Mouse (Mus musculus) limb, embryonic 10.5 days (tissue): ENCODE measurements around the gene Gm37240. TPM values are rescaled to one million over a fixed set of nuclear protein-coding genes. Genes with fewer than 3 reads are reported as not detected.
A peak's percentile ranks its signal among the peaks of the same experiment; 100 is the strongest.

Experiments used
- DNase-seq: peaks from one replicate; pipeline ENCODE4 v3.0.0-alpha.2; 2017; ENCODE audit warnings: low spot score
- H3K27ac ChIP-seq: fragments of 300-500 bp; sonication (generic); 2 replicates; pipeline ENCODE4 v1.5.1; 2016; ENCODE audit warnings: mild to moderate bottlenecking
- H3K27me3 ChIP-seq: fragments of 300-500 bp; sonication (generic); 2 replicates; pipeline ENCODE4 v1.6.1; 2016; ENCODE audit warnings: low read depth, mild to moderate bottlenecking; ENCODE audit not compliant: poor library complexity, severe bottlenecking
- H3K36me3 ChIP-seq: fragments of 300-500 bp; sonication (generic); 2 replicates; pipeline ENCODE4 v1.6.1; 2016; ENCODE audit warnings: mild to moderate bottlenecking, moderate library complexity
- H3K4me1 ChIP-seq: fragments of 300-500 bp; sonication (generic); 2 replicates; pipeline ENCODE4 v1.6.1; 2016
- H3K4me3 ChIP-seq: fragments of 300-500 bp; sonication (generic); 2 replicates; pipeline ENCODE4 v1.5.1; 2016; ENCODE audit warnings: mild to moderate bottlenecking, moderate library complexity
- H3K9me3 ChIP-seq: fragments of 300-500 bp; sonication (generic); replicated peaks from 2 replicates; pipeline ENCODE4 v1.6.1; 2016; ENCODE audit warnings: mild to moderate bottlenecking
- WGBS: fragments of 180-500 bp; shearing (Covaris S2); methylation state at CpG from one replicate; pipeline ENCODE4 v1.1.7; 2016; 5-methylcytosine and 5-hydroxymethylcytosine counted together
- polyA plus RNA-seq: library from polyadenylated mRNA; unstranded; fragments of >200 nt; fragmentation: Nextera tagmentation; extraction: Ambion mirVana; gene quantifications from 2 replicates; pipeline ENCODE4 v1.2.1, GENCODE M21; 2016

Gene Gm37240
- polyA plus RNA-seq, 1 experiment from 2014 or later, result 3.1 TPM

- H3K27me3 ChIP-seq, result peaks cover 24% of the 10 kb centered on the region
- peak overlapping the region; percentile 38 for H3K4me3 ChIP-seq
- no peaks in the 10 kb centered on the region for H3K9me3 ChIP-seq
- H3K4me1 ChIP-seq, result peaks cover 53% of the 10 kb centered on the region
- DNase-seq, result peak; percentile 40
- H3K27ac ChIP-seq, result no peak overlapping the region; the same call in 1 of the 2 replicates
- H3K36me3 ChIP-seq, result no peaks in the 10 kb centered on the region
- WGBS, result 12% methylated on average over 6 of the region's 6 CpGs
Observed at GRCm38 (mm10) chr3:84732516-84732915, 1154.8 kb downstream of the Gm37240 start.

GRCm38 (mm10) chr3:84732016-84732502 is 1155.3 kb downstream of the Gm37240 start:
- peak; percentile 41 for DNase-seq
- Histone ChIP-seq H3K4me3 (peak overlapping the region; percentile 38), H3K4me1 (peaks cover 53% of the 10 kb centered on the region), H3K27me3 (peaks cover 24% of the 10 kb centered on the region), H3K9me3 (no peaks in the 10 kb centered on the region), H3K27ac (peak overlapping the region; percentile 5; the same call in 1 of the 2 replicates), H3K36me3 (no peaks in the 10 kb centered on the region)
- WGBS, result 5% methylated on average over 20 of the region's 20 CpGs

- H3K4me1 ChIP-seq, result peaks cover 48% of the 10 kb centered on the region
- peak overlapping the region; percentile 5; the same call in 1 of the 2 replicates for H3K27ac ChIP-seq
- peaks cover 24% of the 10 kb centered on the region for H3K27me3 ChIP-seq
- WGBS, result 23% methylated on average over 9 of the region's 9 CpGs
- DNase-seq, result peak; percentile 40
- H3K4me3 ChIP-seq, result peak overlapping the region; percentile 38
- H3K9me3 ChIP-seq, result no peaks in the 10 kb centered on the region
- H3K36me3 ChIP-seq, result no peaks in the 10 kb centered on the region
Observed at GRCm38 (mm10) chr3:84731403-84732015, 1155.8 kb downstream of the Gm37240 start.

- WGBS, result 40% methylated on average over 5 of the region's 5 CpGs
- DNase-seq, result no peak
- H3K9me3 ChIP-seq, result no peaks in the 10 kb centered on the region
- H3K4me1 ChIP-seq, result peaks cover 47% of the 10 kb centered on the region
- H3K36me3 ChIP-seq, result no peaks in the 10 kb centered on the region
- H3K27ac ChIP-seq, result no peak overlapping the region
- H3K4me3 ChIP-seq, result no peak overlapping the region
- peaks cover 24% of the 10 kb centered on the region for H3K27me3 ChIP-seq
Observed at GRCm38 (mm10) chr3:84731003-84731402, 1156.3 kb downstream of the Gm37240 start.

- H3K4me1 ChIP-seq, result peaks cover 37% of the 10 kb centered on the region
- H3K27ac ChIP-seq, result no peak overlapping the region
- H3K36me3 ChIP-seq, result no peaks in the 10 kb centered on the region
- H3K9me3 ChIP-seq, result no peaks in the 10 kb centered on the region
- DNase-seq, result no peak
- no peak overlapping the region for H3K4me3 ChIP-seq
- WGBS, result 82% methylated on average over 6 of the region's 6 CpGs
- H3K27me3 ChIP-seq, result peaks cover 24% of the 10 kb centered on the region
Observed at GRCm38 (mm10) chr3:84729806-84730205, 1157.5 kb downstream of the Gm37240 start.

- H3K4me1 ChIP-seq, result no peaks in the 10 kb centered on the region
- no peaks in the 10 kb centered on the region for H3K9me3 ChIP-seq
- H3K4me3 ChIP-seq, result no peak overlapping the region
- DNase-seq, result no peak
- no peaks in the 10 kb centered on the region for H3K27me3 ChIP-seq
- 80% methylated on average over 5 of the region's 5 CpGs for WGBS
- no peak overlapping the region for H3K27ac ChIP-seq
- H3K36me3 ChIP-seq, result no peaks in the 10 kb centered on the region
Observed at GRCm38 (mm10) chr3:84723996-84724395, 1163.3 kb downstream of the Gm37240 start.

- DNase-seq, result no peak
- no peaks in the 10 kb centered on the region for H3K36me3 ChIP-seq
- WGBS, result 93% methylated on average over 4 of the region's 4 CpGs
- no peaks in the 10 kb centered on the region for H3K9me3 ChIP-seq
- H3K27ac ChIP-seq, result no peak overlapping the region
- H3K4me1 ChIP-seq, result peaks cover 6% of the 10 kb centered on the region; the same call in 1 of the 2 replicates
- H3K27me3 ChIP-seq, result no peaks in the 10 kb centered on the region
- H3K4me3 ChIP-seq, result no peak overlapping the region
Observed at GRCm38 (mm10) chr3:84722680-84723079, 1164.6 kb downstream of the Gm37240 start.

- Histone ChIP-seq H3K27me3 (no peaks in the 10 kb centered on the region), H3K4me3 (no peak overlapping the region), H3K9me3 (no peaks in the 10 kb centered on the region), H3K36me3 (no peaks in the 10 kb centered on the region), H3K27ac (no peak overlapping the region), H3K4me1 (peaks cover 6% of the 10 kb centered on the region; the same call in 1 of the 2 replicates)
- no peak for DNase-seq
- 95% methylated on average over 15 of the region's 15 CpGs for WGBS
Observed at GRCm38 (mm10) chr3:84715073-84715768, 1172.1 kb downstream of the Gm37240 start.

GRCm38 (mm10) chr3:84712941-84713340 is 1174.4 kb downstream of the Gm37240 start:
- H3K9me3 ChIP-seq, result no peaks in the 10 kb centered on the region
- no peaks in the 10 kb centered on the region for H3K27me3 ChIP-seq
- WGBS, result 61% methylated on average over 2 of the region's 2 CpGs
- no peak for DNase-seq
- no peak overlapping the region for H3K4me3 ChIP-seq
- no peaks in the 10 kb centered on the region for H3K36me3 ChIP-seq
- H3K4me1 ChIP-seq, result peaks cover 2% of the 10 kb centered on the region; the same call in 1 of the 2 replicates
- no peak overlapping the region for H3K27ac ChIP-seq

- Histone ChIP-seq H3K36me3 (no peaks in the 10 kb centered on the region), H3K4me3 (no peak overlapping the region), H3K27ac (no peak overlapping the region), H3K27me3 (no peaks in the 10 kb centered on the region), H3K9me3 (no peaks in the 10 kb centered on the region), H3K4me1 (no peaks in the 10 kb centered on the region)
- DNase-seq, result no peak
- WGBS, result 84% methylated on average over 4 of the region's 4 CpGs
Observed at GRCm38 (mm10) chr3:84710723-84711122, 1176.6 kb downstream of the Gm37240 start.

- no peak for DNase-seq
- Histone ChIP-seq H3K4me1 (no peaks in the 10 kb centered on the region), H3K27ac (no peak overlapping the region), H3K9me3 (no peaks in the 10 kb centered on the region), H3K4me3 (no peak overlapping the region), H3K36me3 (no peaks in the 10 kb centered on the region), H3K27me3 (no peaks in the 10 kb centered on the region)
- 89% methylated on average over 8 of the region's 8 CpGs for WGBS
Observed at GRCm38 (mm10) chr3:84709967-84710366, 1177.4 kb downstream of the Gm37240 start.

- H3K4me3 ChIP-seq, result no peak overlapping the region
- no peaks in the 10 kb centered on the region for H3K27me3 ChIP-seq
- H3K36me3 ChIP-seq, result no peaks in the 10 kb centered on the region
- no peak for DNase-seq
- no peaks in the 10 kb centered on the region for H3K4me1 ChIP-seq
- H3K9me3 ChIP-seq, result no peaks in the 10 kb centered on the region
- 89% methylated on average over 8 of the region's 8 CpGs for WGBS
- no peak overlapping the region for H3K27ac ChIP-seq
Observed at GRCm38 (mm10) chr3:84709100-84709499, 1178.2 kb downstream of the Gm37240 start.

GRCm38 (mm10) chr3:84708469-84708868 is 1178.8 kb downstream of the Gm37240 start:
- Histone ChIP-seq H3K36me3 (no peaks in the 10 kb centered on the region), H3K27ac (no peak overlapping the region), H3K27me3 (no peaks in the 10 kb centered on the region), H3K4me3 (no peak overlapping the region), H3K4me1 (no peaks in the 10 kb centered on the region), H3K9me3 (no peaks in the 10 kb centered on the region)
- DNase-seq, result no peak
- 85% methylated on average over 10 of the region's 10 CpGs for WGBS
